Mouse (Mus musculus) layer of hippocampus, adult 9-11 months (tissue): ENCODE results near the gene Pip4k2b.

Experiments used
- DNase-seq: peaks from one replicate; pipeline ENCODE4 v3.0.0; 2022

Gene Pip4k2b

DNA sequence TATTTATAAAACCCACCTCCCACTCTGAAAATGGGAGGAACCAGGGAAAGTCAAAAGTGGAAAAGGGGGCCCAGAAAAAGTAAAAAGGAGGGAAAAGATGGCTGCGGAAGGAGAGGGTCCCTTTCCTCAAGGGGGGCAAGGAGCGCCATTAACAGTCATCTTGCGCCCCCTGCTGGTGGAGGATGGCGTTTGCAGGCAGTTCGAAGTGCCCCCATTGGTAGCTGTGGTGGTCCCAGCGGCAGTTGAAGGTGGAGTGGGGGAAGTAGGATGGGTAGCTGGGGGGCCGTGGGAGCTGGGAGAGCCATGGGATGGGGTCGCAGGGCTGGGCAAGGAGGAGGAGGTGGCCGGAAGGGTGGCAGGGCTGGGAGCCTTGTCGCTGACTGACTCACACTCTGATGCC, 54.6 kb downstream of the Pip4k2b start:
- no peak for DNase-seq

DNA sequence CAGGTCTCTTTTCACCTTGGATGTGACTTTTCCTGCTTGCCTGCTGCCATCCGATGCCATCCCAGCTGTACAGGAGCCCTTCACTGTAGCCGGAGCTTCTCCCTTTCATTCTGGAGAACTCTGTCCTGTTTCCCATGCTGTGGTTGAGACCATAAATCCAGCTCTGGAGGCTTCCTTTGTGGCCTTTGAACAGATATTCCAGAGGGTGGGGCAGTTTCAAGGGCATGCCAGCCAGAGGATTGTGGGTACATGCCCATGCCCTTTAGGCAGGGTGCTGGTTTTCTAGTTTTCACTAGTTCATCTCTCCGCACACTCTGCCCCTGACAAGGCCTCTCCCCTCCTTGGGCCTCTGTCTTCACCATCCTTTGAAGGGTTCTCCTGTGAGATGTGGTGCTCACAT, 57.4 kb downstream of the Pip4k2b start:
- DNase-seq, result no peak

DNA sequence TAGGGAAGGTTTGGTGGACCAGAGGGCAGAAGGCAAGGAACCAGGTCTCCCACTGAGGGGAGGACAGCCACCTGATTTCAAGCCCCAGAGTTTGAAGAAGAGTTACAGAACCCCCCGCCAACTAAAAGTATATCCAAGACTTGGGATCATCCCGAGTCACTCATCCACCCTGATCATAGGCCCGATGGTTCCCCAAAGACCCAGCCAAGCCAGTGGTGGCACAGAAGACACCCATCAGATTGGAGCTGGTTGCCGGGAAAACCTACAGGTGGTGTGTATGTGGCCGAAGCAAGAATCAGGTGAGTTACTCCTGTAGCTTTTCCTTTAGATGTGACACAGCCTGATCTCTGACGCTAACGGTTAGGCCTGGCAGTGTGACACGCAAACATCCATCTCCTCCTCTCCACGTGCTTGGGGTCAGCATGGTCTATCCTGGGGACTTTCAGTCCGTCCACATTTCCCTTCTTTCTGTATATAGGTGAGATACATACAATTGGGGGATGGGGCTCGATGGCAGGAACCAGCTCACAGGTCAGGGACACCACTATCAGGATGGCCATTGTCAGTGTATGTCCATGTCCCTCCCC, 58.1 kb downstream of the Pip4k2b start:
- DNase-seq, result no peak

DNA sequence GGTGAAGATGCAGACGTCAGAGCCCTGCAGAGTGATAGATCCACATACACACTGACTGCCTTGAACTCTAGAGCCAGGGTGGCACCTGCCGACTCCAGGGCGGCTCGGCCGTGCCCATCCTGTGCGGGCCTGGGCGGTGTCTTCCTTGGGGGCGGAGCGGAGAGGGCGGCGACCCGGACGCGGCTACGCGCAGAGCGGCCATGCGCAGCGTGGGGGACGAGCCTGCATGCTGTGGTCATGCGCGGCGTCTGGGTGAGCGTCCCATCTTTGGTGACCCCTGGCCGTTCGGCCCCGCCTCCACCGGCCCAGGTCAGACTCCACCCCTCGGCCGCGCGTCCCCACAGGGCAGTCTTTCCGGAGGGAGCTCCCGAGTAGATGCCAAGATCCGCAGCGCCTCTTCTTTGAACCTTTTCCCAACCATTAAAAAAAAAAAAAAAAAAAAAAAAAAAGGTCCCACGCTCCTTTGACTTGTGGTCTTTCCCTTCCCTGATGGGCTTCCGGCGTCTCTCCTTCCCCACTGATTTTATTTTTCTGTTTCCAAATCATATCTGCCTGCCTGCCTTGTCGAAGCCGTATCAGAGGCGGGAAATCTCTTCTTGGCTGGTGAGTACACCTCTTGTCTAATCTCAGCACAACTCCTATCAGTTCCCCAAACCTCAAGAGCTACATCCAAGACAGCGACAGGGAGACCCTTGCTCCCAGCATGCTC, 58.7 kb downstream of the Pip4k2b start, which contains the start of gene Cisd3:
TSS of gene Cisd3 (plus strand) at position 214 of the 709 bp plus-strand sequence.
- DNase-seq, result peak; percentile 91

DNA sequence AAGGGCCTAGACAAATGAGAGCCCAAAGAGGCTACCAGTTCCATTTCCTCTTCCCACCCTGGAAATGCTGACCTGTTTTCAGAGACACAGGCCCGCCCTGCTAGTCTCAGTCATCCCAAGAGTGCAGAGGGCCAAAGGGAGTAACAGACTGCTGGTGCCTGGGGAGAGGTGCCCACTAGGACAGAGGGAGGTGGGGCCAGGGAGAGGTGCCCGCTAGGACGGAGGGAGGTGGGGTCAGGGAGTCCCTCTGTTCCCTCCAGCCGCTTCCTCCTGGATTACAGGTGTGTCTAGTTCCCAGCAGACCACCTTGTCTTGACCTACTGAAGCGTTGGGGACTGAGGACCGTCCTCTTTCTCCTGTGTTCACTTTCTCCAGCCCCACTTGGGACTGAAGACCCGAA, 59.7 kb downstream of the Pip4k2b start:
- no peak for DNase-seq

DNA sequence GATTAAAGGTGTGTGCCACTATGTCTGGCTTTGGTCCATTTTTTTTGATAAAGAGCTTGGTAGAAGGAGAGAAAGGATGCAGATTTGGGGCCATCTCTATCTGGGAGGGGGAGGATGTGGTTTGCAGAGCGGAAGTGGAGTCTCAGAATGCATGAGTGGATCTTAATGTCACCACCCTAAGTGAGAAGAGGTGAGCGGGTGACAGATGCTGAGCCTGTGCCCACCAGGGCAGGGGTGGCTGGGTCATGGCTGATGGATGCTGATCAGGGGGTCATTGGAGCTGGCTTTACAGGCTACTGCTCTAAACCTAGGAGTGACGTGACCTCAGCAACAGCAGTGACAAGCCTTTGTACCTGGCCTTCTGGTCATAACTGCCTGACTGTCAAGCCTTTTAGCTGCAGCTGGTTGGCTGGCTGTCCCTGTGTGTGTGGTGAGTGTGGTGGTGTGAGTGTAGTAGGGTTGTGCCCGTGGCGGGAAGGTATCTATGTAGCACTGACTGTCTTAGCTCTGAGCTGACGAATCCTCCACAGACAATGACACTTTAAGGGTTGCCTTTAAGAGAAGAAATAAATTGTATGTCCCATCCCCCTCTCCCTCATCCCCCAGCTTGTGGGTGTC, 60.3 kb downstream of the Pip4k2b start:
- DNase-seq, result no peak

DNA sequence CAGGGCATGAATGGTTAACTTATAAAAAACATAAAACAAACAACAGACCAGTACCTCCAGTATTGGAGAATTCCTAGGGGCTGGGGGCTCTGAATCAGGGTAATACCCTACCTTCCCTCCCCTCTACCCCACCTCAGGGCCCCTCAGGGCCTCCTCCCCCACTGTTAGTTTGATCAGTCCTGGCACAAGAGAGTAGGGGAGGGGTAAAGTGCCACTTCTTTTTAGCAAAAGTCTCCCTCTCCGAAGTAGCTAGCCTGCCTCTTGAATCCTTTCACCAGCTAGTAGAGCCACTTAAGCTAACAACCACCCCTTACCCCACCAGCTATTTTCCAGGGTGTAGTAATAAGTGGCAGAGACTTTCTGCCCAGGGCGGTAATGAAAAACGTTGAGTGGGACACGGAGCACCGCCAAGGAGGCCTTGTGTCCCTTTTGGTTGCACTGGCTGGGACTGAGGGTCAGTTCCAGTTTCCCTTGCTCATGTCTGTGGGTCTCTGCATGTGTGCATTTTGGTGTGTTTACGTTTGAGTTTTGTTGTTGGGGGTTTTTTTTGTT, 61.9 kb downstream of the Pip4k2b start:
- DNase-seq, result no peak

DNA sequence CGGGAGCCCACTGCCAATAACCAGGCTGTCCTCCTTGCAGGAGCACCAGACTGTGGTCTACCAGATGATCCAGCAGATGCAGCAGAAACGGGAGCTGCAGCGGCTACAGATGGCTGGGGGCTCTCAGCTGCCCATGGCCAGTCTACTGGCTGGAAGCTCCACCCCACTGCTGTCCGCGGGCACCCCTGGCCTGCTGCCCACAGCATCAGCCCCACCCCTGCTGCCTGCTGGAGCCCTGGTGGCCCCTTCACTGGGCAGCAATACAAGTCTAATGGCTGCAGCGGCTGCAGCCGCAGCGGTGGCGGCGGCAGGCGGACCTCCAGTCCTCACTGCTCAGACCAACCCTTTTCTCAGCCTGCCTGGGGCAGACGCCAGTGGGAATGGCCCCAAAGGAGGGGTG, 64.1 kb downstream of the Pip4k2b start:
- DNase-seq, result no peak

DNA sequence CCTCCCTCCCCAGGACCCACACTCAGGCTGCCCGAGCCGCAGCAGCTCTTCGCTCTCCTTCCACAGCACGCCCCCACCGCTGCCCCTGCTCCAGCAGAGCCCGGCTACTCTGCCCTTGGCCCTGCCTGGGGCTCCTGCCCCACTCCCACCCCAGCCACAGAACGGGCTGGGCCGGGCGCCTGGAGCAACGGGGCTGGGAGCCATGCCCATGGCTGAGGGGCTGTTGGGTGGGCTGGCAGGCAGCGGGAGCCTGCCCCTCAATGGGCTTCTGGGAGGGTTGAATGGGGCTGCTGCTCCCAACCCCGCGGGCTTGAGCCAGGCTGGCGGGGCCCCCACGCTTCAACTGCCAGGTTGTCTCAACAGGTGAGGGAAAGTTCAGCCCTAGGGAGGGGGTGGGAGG, 66.2 kb downstream of the Pip4k2b start:
- DNase-seq, result no peak

DNA sequence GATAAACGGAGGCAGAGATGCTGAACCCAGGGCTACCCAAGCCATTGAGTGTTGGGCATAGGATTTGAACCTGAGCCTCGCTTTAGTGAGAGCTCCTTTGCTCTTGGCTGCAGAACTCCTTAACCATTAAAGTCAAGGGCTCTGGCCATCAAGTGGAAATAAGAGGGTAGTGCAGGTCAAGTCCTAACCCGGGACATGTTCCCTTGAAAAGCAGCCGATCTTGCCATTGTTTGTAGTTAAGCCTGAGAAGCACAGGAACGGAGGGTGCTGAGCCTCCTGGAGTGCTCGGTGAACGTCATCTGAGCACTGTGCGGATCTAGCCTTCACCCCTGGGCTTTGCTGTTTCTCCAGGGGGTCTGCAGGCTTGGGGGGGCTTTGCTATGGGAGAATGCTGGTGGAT, 66.7 kb downstream of the Pip4k2b start:
- DNase-seq, result no peak

DNA sequence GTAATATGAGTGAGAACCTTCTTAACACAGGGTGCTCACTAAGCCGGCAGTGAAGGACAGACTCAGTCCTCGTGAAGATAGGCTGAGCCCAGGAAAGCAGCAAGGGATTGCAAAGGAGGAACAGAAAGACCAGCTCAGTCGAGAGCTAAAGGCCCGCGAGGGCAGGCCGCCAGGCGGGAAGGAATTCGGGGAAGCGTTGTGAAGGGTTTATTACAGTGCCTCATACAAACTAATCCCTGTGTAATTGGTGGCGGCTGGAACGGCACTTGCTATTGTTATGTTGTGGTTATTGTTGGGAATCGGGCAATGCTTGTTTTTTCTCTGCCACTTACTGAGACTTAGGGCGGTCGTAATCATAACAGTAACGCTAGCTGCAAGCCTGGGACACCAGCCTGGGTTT, 67.1 kb downstream of the Pip4k2b start:
- no peak for DNase-seq

DNA sequence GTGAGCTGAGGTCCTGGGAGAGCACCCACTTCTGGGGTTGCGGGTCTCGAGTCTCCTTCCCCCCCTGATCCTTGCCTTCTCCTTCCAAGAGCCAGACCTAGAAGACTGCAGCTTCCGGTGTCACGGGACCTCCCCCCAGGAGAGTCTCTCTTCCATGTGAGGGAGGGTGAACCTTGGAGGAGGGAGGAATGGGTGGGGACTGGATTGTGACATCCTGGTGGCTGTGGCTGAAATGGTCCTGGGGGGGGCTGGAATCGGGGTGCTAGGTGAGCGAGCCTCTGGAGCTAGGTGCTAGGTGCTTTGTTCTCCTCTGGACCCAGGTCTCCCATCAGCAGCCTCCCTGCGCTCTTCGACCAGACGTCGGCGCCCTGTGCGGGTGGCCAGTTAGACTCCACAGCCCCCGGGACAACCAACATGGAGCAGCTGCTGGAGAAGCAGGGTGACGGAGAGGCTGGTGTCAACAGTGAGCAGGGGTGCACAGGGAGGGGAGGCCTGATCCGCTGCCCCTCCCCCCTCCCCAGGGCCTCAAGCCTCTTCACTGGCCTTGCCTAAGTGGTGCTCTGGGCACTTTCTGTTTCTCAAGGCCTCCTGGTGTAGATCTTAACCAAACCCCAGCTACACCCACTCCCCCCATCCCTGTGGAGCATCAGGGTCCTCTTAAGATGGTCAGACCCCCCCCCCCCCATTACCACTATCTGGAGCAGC, 68.3 kb downstream of the Pip4k2b start:
- no peak for DNase-seq

DNA sequence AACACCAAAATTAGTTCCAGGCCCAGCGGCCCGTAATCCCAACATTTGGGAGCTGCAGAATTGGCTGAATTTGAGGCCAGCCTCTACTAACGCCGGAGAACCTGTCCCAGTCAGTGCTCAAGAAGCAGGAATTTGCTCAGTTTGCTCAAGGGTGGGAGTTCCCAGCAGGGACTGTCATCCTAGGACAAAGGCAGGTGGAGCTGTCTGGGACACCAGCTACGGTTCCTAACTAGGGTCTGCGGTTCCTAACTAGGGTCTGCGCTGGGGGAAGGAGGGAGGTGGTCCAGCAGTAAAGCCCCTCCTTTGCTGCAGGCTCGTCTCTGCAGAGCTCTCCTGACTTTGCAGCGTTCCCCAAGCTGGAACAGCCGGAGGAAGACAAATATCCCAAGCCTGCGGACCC, 71.4 kb downstream of the Pip4k2b start:
- no peak for DNase-seq

DNA sequence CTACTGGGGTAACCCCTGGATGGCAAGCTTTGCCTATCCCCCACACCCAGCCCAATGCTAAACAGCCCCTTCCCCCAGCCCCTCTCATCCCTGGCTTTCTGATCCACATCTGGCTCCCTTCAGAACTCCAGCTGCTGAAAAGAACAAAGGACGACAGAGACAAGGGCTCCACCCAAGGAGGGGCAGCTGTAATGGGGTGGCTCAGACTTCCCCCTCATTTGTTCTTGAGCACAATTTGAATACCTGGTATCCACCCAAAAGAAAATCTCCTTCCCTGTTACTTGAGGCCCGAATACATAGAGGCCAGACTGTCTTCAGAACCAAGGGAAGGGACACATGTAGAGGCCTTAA, 73.4 kb downstream of the Pip4k2b start:
- no peak for DNase-seq

DNA sequence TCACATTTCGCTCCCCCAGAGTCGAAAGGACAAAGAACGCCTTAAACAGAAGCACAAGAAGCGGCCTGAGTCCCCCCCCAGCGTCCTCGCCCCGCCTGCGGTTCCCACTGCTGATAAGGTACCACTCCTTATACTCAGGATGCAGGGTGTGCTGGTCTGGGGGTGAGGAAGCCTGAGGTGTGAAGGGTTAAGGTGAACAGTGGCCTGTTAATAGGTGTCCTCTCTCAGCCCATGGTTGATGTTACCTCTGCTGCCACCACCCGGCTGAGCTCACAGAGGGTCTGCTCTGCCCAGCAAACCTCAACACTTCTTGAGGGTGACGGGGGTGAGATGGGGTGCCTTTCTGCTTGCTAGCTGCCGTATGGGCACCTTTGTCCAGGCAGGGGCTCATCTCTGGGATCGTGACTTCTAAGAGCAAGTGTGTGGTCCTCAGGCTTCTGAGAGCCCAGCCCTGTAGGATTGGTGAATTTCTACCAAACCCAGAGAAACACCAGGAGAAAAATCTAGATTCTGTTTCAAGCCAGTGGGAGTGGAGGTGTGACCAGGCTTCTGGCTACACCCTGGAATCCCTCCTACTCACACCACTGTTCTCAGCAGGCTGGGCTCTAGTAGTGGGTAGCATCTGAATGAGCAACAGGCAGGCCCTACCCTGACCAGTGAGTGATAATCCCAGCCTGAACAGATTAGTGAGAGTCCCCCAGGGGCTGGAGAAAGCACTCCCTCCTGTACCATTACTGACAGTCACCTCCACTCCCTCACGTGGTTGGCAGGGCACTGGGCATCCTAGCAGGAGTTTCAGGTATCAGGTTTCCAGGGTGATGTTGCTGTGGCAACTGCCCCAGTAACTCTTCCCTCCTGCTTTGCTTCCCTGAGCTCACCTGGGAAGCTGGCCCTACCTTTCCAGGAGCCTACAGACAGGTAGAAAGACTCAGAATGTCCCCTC, 74.0 kb downstream of the Pip4k2b start:
- DNase-seq, result no peak

DNA sequence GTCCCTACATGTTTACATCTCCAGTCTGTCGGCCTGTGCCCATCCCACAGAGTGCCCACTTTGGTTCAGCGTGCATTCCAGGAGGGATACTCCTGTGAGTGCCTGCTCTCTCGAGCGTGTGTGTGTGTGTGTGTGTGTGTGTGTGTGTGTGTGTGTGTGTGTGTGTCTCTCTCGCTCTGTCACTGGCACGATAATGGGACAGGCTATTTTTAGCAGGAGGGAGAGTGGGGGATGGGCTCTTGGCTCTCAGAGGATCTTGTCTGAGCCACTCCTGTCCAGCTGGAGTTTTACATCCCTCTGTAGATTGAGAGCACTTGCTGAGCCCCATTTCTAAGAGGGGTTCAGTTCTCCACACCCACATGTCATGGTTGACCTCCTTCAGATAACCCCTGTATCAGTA, 74.7 kb downstream of the Pip4k2b start:
- no peak for DNase-seq

DNA sequence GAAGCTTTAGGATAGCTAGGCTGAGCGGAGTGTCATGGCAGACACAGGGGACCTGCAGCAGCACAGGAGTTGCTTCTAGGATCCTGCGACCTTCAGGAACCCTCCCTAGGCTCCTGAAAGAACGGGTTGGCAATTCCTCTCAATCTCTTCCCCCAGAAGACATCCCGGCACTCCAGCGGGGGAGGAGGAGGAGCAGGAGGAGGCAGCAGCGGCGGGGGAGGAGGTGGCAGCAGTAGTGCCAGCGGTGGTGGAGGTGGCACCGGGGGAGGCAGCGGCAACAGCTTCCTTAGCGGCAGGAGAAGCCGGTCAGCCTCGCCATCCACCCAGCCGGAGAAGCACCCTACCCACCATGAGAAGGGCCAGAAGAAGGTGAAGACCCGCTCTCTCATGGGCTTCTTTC, 75.2 kb downstream of the Pip4k2b start:
- DNase-seq, result no peak

DNA sequence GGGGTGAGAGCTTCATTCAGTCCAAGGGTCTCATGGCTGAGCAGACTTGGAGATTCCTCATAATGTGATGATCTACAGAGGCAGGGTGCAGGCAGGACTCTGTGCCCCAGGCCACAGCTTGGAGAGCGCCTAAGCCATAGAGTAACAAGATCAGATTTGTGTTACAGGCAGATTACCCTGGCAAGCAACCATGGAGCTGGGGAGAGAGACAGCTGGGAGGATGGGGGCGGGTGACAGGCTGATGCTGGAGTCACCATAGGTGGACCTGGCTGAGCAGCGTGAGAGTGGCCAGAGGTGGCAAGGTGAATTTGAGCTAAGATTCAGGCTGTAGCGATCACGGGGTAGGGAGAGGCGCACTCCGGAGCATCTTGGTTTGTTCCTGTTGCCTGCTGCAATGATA, 76.3 kb downstream of the Pip4k2b start:
- DNase-seq, result no peak

DNA sequence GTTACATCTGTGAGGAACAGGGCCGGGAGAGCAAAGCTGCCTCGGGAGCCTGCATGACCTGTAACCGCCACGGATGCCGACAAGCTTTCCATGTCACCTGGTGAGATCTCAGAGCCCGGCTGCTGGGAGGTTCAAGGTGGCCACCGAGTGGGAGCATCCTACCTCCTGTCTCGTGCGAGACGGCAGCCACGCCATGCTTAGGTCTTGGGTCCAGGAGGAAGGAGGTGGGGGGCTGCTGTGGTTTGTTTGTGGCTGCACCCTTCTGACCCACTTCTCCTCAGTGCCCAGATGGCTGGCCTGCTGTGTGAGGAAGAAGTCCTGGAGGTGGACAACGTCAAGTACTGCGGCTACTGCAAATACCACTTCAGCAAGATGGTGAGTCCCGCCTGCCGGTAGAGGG, 77.7 kb downstream of the Pip4k2b start:
- DNase-seq, result no peak

DNA sequence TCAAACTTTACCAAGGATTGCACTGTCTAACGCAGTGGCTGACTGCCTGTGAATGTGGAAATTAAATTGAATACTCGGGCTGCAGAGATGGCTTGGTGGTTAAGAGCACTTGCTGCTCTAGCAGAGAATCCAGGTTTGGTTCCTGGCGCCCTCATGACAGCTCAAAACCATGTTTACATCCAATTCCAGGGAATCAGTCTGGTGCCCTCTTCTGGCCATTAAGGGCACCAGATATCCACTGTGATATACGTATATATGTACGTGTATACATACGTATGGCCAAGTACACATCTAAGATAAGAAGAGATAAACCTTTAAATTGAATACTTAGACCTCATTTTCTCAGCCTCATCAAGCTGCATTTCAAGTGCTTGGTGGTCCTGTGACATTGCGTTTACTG, 78.3 kb downstream of the Pip4k2b start:
- DNase-seq, result no peak

DNA sequence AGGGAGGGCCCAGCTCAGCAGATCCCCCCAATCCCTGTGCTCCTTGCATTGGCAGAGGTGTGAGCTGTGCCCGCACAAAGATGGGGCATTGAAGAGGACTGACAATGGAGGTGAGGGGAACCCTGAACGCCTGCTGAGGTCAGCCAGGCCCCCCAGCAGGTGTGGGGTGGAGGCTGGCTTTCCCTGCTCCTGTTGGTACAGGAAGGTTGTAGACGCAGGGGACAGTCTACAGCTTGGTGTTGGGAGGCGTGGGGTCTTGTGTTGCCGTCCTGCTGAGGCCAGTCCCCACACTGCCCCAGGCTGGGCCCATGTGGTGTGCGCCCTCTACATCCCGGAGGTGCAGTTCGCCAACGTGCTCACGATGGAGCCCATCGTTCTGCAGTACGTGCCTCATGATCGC, 79.1 kb downstream of the Pip4k2b start:
- no peak for DNase-seq
